Mouse (Mus musculus) inflammation-experienced regulatory T-cells, adult 6 months (primary cell): ENCODE data around the gene Pla2g1b. TPM values are rescaled to one million over a fixed set of nuclear protein-coding genes. Genes with fewer than 3 reads are reported as not detected.

Experiments used
- polyA plus RNA-seq, 3 experiments: library from polyadenylated mRNA; unstranded; fragments of 100-300 nt; shearing (Covaris generic); gene quantifications; one replicate each; pipeline ENCODE4 v1.2.1; 2017

The Pla2g1b gene
- polyA plus RNA-seq, 3 experiments from 2014 or later, result not detected

Other genes starting within 250 kb of the Pla2g1b start
- gene Pop5, start 230.4 kb upstream of the Pla2g1b start, polyA plus RNA-seq, result 100 to 1,000 TPM; 116 to 141 (median 122) TPM
- 10 to 100 TPM; 29.8 to 37.7 (median 35.6) TPM for gene Rnf10, start 193.4 kb upstream of the Pla2g1b start, polyA plus RNA-seq
- 10 to 100 TPM; 26.0 to 35.4 (median 31.6) TPM for gene Coq5, start 186.6 kb upstream of the Pla2g1b start, polyA plus RNA-seq
- 100 to 1,000 TPM; 360 to 571 (median 381) TPM for gene Dynll1, start 165.3 kb upstream of the Pla2g1b start, polyA plus RNA-seq
- gene Srsf9, start 139.1 kb upstream of the Pla2g1b start, polyA plus RNA-seq, result 10 to 100 TPM; 15.7 to 26.8 (median 26.5) TPM
- 10 to 100 TPM; 10.7 to 12.5 (median 11.3) TPM for gene Gatc, start 125.1 kb upstream of the Pla2g1b start, polyA plus RNA-seq
- 10 to 100 TPM; 40.3 to 56.5 (median 51.5) TPM for gene Triap1, start 125.0 kb upstream of the Pla2g1b start, polyA plus RNA-seq
- 100 to 1,000 TPM; 550 to 644 (median 560) TPM for gene Cox6a1, start 117.3 kb upstream of the Pla2g1b start, polyA plus RNA-seq
- gene Msi1, start 36.7 kb upstream of the Pla2g1b start, polyA plus RNA-seq, result not detected
- 10 to 100 TPM; 12.0 to 18.5 (median 14.8) TPM for gene Sirt4, start 18.5 kb downstream of the Pla2g1b start, polyA plus RNA-seq
- gene Pxn, start 40.4 kb downstream of the Pla2g1b start, polyA plus RNA-seq, result 10 to 100 TPM; 13.7 to 22.1 (median 16.7) TPM
- gene Rplp0, start 93.2 kb downstream of the Pla2g1b start, polyA plus RNA-seq, result 1,000 to 10,000 TPM; 3,093 to 3,894 (median 3,885) TPM
- gene Gcn1l1, start 99.0 kb downstream of the Pla2g1b start, polyA plus RNA-seq, result 10 to 100 TPM; 24.7 to 36.4 (median 28.6) TPM
- 10 to 100 TPM in 1 of 3 experiments, 1 to 10 TPM in 2; 7.3 to 10.6 (median 9.7) TPM for gene Rab35, start 165.6 kb downstream of the Pla2g1b start, polyA plus RNA-seq